ENCODE assay signal across 18 mouse cellular contexts in genomic region chr6:102833151-102833550, GRCm38 (mm10).
DNase-seq lines count a peak whose midpoint lies in the region; ATAC-seq and TF ChIP-seq lines count a peak whose summit lies in the region.
"Had no signal": no experiment of that assay in that cellular context is flagged by ENCODE, and none has a peak within 500 bp of the region (broad histone marks: within the 10 kb centered on the region; RNA-seq: fewer than 3 reads in every experiment).

No protein-coding gene starts in this region.

- H3K4me3 ChIP-seq in hindbrain, embryonic 12.5 days: no peak overlapping the region
- no peak overlapping the region for H3K4me3 ChIP-seq in hindbrain, embryonic 10.5 days
- no peak overlapping the region for H3K4me3 ChIP-seq in forebrain, embryonic 12.5 days (replicated peaks)
- H3K4me3 ChIP-seq in gastrocnemius, adult 2 months: no peak overlapping the region
- H3K4me3 ChIP-seq in liver, postnatal 0 days (ENCODE audit: low read depth, low read length): no peak overlapping the region
- H3K4me3 ChIP-seq: embryonic facial prominence, embryonic 12.5 days had no signal

- no peak overlapping the region for H3K27ac ChIP-seq in hindbrain, embryonic 12.5 days
- H3K27ac ChIP-seq in hindbrain, embryonic 10.5 days: no peak overlapping the region
- H3K27ac ChIP-seq in forebrain, embryonic 12.5 days: no peak overlapping the region
- no peak overlapping the region for H3K27ac ChIP-seq in gastrocnemius, adult 2 months
- H3K27ac ChIP-seq in liver, postnatal 0 days (ENCODE audit: low read depth): no peak overlapping the region
- H3K27ac ChIP-seq: embryonic facial prominence, embryonic 12.5 days; kidney, postnatal 0 days had no signal

- 13% methylated on average over 2 of the region's 2 CpGs for WGBS in hindbrain, embryonic 12.5 days
- 7% methylated on average over 2 of the region's 2 CpGs for WGBS in hindbrain, embryonic 10.5 days
- WGBS in forebrain, embryonic 12.5 days: 7% methylated on average over 2 of the region's 2 CpGs
- 26% methylated on average over 2 of the region's 2 CpGs for WGBS in liver, postnatal 0 days (ENCODE audit: insufficient replicate concordance)

- ATAC-seq in hindbrain, embryonic 12.5 days (ENCODE audit: low FRiP score): peak; percentile 22; the same call in 1 of the 2 replicates
- ATAC-seq in forebrain, embryonic 12.5 days (ENCODE audit: low FRiP score): peak; percentile 65; the same call in 1 of the 2 replicates
- no peak for ATAC-seq in liver, postnatal 0 days

- no peaks in the 10 kb centered on the region for H3K9me3 ChIP-seq in hindbrain, embryonic 12.5 days (replicated peaks)
- 0 out of 2 replicates have a peak, but pooled peaks cover 2% of the 10 kb centered on the region for H3K9me3 ChIP-seq in hindbrain, embryonic 10.5 days
- H3K9me3 ChIP-seq in forebrain, embryonic 12.5 days: no peaks in the 10 kb centered on the region
- H3K9me3 ChIP-seq in liver, postnatal 0 days (ENCODE audit: low read length): no peaks in the 10 kb centered on the region
- H3K9me3 ChIP-seq: embryonic facial prominence, embryonic 12.5 days had no signal

- H3K4me1 ChIP-seq in hindbrain, embryonic 12.5 days: no peaks in the 10 kb centered on the region
- no peaks in the 10 kb centered on the region for H3K4me1 ChIP-seq in hindbrain, embryonic 10.5 days (replicated peaks)
- H3K4me1 ChIP-seq in forebrain, embryonic 12.5 days: peaks cover 4% of the 10 kb centered on the region; the same call in 1 of the 2 replicates
- H3K4me1 ChIP-seq in liver, postnatal 0 days (ENCODE audit: insufficient read depth): no peaks in the 10 kb centered on the region
- H3K4me1 ChIP-seq: embryonic facial prominence, embryonic 12.5 days had no signal

- intact Hi-C loops in gastrocnemius, adult 2 months (cut with DNase I): no loop called here

- H3K9ac ChIP-seq in hindbrain, embryonic 12.5 days: no peak overlapping the region
- no peak overlapping the region for H3K9ac ChIP-seq in forebrain, embryonic 12.5 days
- no peak overlapping the region for H3K9ac ChIP-seq in liver, postnatal 0 days (replicated peaks)
- H3K9ac ChIP-seq: embryonic facial prominence, embryonic 12.5 days had no signal

- no peak for TF ChIP-seq EP300 in liver, postnatal 0 days (IDR thresholded peaks at IDR 0.05; ENCODE audit: low read depth)

- no peaks in the 10 kb centered on the region for H3K36me3 ChIP-seq in hindbrain, embryonic 12.5 days
- no peaks in the 10 kb centered on the region for H3K36me3 ChIP-seq in hindbrain, embryonic 10.5 days
- H3K36me3 ChIP-seq in forebrain, embryonic 12.5 days (replicated peaks): no peaks in the 10 kb centered on the region
- H3K36me3 ChIP-seq in liver, postnatal 0 days (replicated peaks; ENCODE audit: insufficient read depth, low read length): no peaks in the 10 kb centered on the region
- H3K36me3 ChIP-seq: embryonic facial prominence, embryonic 12.5 days had no signal

- H3K27me3 ChIP-seq in hindbrain, embryonic 12.5 days: no peaks in the 10 kb centered on the region
- H3K27me3 ChIP-seq in hindbrain, embryonic 10.5 days (ENCODE audit: insufficient read depth, poor library complexity, severe bottlenecking): no peaks in the 10 kb centered on the region
- no peaks in the 10 kb centered on the region for H3K27me3 ChIP-seq in forebrain, embryonic 12.5 days
- no peaks in the 10 kb centered on the region for H3K27me3 ChIP-seq in liver, postnatal 0 days (ENCODE audit: insufficient read depth, low read length)
- H3K27me3 ChIP-seq: embryonic facial prominence, embryonic 12.5 days had no signal

- no peak for TF ChIP-seq CTCF in gastrocnemius, adult 2 months (IDR thresholded peaks at IDR 0.05)
- no peak for TF ChIP-seq CTCF in liver, postnatal 0 days (IDR thresholded peaks at IDR 0.05; ENCODE audit: low read depth)

- DNase-seq in hindbrain, embryonic 10.5 days (ENCODE audit: low spot score): no peak
- DNase-seq in mesoderm, embryonic 11.5 days (ENCODE audit: low read depth, low spot score): peak; percentile 18
- DNase-seq in retina, postnatal 1 day: peak; percentile 4
- DNase-seq in gastrocnemius, adult 2 months: no peak
- no peak for DNase-seq in liver, postnatal 0 days
- DNase-seq in right cerebral cortex, adult 18-20 months: no peak
- DNase-seq: adrenal gland, postnatal 10 days; cerebellum, adult 11-12 months; heart, adult 18-20 months; layer of hippocampus, adult 9-11 months; lung, postnatal 10 days; right cerebral cortex, postnatal 25 days; thymus, adult 2 months had no signal

- H3K4me2 ChIP-seq in hindbrain, embryonic 12.5 days (replicated peaks): no peak overlapping the region
- no peak overlapping the region for H3K4me2 ChIP-seq in forebrain, embryonic 12.5 days
- no peak overlapping the region for H3K4me2 ChIP-seq in liver, postnatal 0 days (ENCODE audit: low read depth, low read length)
- H3K4me2 ChIP-seq: embryonic facial prominence, embryonic 12.5 days; liver, embryonic 11.5 days had no signal

Comparison
In these comparisons a context has a peak if more than half of its experiments do, and no peak if none do; other contexts are left out.
1. DNase-seq: peak in mesoderm, embryonic 11.5 days (single experiment) and retina, postnatal 1 day (single experiment); none in hindbrain, embryonic 10.5 days (single experiment), gastrocnemius, adult 2 months (single experiment), liver, postnatal 0 days (single experiment) and right cerebral cortex, adult 18-20 months (single experiment).